Mouse (Mus musculus) left cerebral cortex, adult 8-10 months (tissue): ENCODE measurements at regions not wholly inside any gene's neighbourhood (a gene's known extent, or its start where the extent isn't known, plus 50 kb on each side); places are given as distances from the start of the nearest gene placed in this dataset.

Source experiments
- DNase-seq, 2 experiments: peaks; one replicate each; pipeline ENCODE4 v3.0.0; 2022; ENCODE audit warnings: low spot score in 2 of 2

- no peak for DNase-seq
Observed at GRCm38 (mm10) chr1:28229611-28230010, 550.4 kb downstream of the Gm597 start.

DNA sequence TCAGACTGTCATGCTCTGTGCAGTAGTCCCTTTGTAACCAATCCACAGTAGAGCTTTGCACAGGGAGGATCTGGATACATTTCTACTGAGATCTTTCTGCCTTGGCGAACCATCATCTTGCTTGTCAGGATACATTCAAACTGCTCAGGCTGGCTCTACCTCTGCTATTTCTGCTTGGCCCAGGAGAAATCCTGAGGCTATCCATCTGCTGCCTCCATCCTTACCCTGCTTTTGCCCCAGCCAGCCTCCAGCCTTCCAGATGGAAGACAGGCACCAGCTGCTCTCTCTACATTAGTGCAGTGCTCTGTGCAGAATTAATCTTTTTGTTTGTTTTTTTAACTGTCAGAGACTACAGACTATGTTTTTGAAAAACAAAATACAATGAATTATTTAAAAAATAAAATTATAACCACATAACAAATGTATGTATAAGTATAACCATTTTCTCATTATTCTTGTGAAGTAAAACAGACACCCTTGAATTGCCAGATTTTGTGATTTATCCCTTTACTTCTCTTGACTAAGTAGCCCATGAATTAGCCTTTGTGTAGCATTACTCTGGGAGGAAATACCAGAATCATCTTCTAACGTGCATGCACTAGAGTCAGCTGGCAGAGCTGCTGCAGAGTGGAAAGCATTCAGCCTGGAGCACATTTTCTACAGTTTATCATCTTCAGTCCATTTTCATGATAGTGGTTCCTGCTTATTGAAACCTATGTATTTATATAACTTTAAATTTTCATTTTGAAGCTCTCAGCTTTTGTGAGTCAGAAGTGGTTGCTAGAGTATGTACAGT is 565.6 kb downstream of the Gm597 start:
- DNase-seq = peak in 1 of 2 experiments; percentile 42
